Mouse (Mus musculus): ENCODE data around the gene Hectd2. TPM values are rescaled to one million over a fixed set of nuclear protein-coding genes. Genes with fewer than 3 reads are reported as not detected.

Gene Hectd2
- total and polyA plus RNA-seq, 3 experiments: 0.12 to 2.0 TPM; not detected in 1

DNA sequence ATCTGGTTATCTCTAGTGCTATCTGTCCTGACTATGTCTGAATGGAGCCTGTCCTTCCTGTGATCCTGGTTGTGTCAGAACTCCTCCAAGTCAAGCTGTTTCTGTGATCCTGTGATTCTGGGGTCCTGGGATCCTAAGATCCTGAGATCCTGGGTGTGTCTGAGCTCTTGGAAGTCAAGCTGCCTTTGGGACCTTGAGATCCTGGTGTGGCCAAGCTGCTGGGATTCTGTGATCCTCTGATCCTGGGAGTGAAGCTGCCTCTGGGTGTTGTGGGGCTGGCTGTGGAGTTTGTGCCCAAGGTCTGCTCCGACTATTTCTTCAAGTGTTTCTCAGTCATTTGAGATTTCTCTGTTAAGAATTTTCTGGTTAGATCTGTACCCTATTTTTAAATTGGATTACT is 98.2 kb downstream of the Hectd2 start:
- Histone ChIP-seq H3K4me3 (ENCODE audit: control insufficient read depth in 1 of 2, insufficient read depth in 1 of 2, low read depth in 2 of 2, low read length in 2 of 2) (no peak overlapping the region), H3K27me3 (ENCODE audit: control insufficient read depth in 1 of 2, insufficient read depth in 2 of 2, low read length in 2 of 2) (no peaks in the 10 kb centered on the region; a peak in 1 of 4 replicates), H3K9me3 (replicated peaks; ENCODE audit: insufficient read depth, low read length) (no peaks in the 10 kb centered on the region), H3K79me2 (ENCODE audit: control insufficient read depth, insufficient read depth, low read length, poor library complexity) (no peaks in the 10 kb centered on the region), H3K4me1 (ENCODE audit: control insufficient read depth in 1 of 2, insufficient read depth in 2 of 2, low read length in 2 of 2) (no peaks in the 10 kb centered on the region), H3K27ac (ENCODE audit: control insufficient read depth, low read depth, low read length) (no peak overlapping the region), H3K36me3 (ENCODE audit: control insufficient read depth in 1 of 2, insufficient read depth in 2 of 2, low read length in 2 of 2) (no peaks in the 10 kb centered on the region), H3K9ac (ENCODE audit: control insufficient read depth, low read depth, low read length, poor library complexity, severe bottlenecking) (no peak overlapping the region)
- DNase-seq (ENCODE audit: low read depth, low spot score): no peak
- TF ChIP-seq BHLHE40 (IDR thresholded peaks at IDR 0.05; ENCODE audit: borderline replicate concordance, low read depth, low read length) (no peak), MAX (IDR thresholded peaks at IDR 0.05; ENCODE audit: low read length) (no peak), NRF1 (IDR thresholded peaks at IDR 0.05; ENCODE audit: insufficient read depth, low read depth, low read length, poor library complexity, severe bottlenecking) (no peak), MYB (IDR thresholded peaks at IDR 0.05; ENCODE audit: low read depth, low read length) (no peak), UBTF (IDR thresholded peaks at IDR 0.05; ENCODE audit: borderline replicate concordance, insufficient read depth, low read depth, low read length) (no peak), POLR2AphosphoS5 (IDR thresholded peaks at IDR 0.05; ENCODE audit: borderline replicate concordance, low read depth, low read length) (no peak), NELFE (IDR thresholded peaks at IDR 0.05; ENCODE audit: low read depth, low read length) (no peak), SMC3 (IDR thresholded peaks at IDR 0.05; ENCODE audit: low read depth, low read length) (no peak), ZKSCAN1 (IDR thresholded peaks at IDR 0.05; ENCODE audit: low read depth, low read length) (no peak), USF2 (IDR thresholded peaks at IDR 0.05; ENCODE audit: borderline replicate concordance in 1 of 2, insufficient read depth in 1 of 2, low read depth in 1 of 2, low read length in 2 of 2) (no peak), GABPA (IDR thresholded peaks at IDR 0.05; ENCODE audit: low read depth, low read length) (no peak), GATA1 (IDR thresholded peaks at IDR 0.05; ENCODE audit: low read depth, low read length) (no peak), SIN3A (IDR thresholded peaks at IDR 0.05; ENCODE audit: low read length) (no peak), ZMIZ1 (IDR thresholded peaks at IDR 0.05; ENCODE audit: low read depth, low read length) (no peak), TAL1 (IDR thresholded peaks at IDR 0.05; ENCODE audit: low read length) (no peak), CTCF (IDR thresholded peaks at IDR 0.05 in 2 of 3, conservative IDR thresholded peaks at IDR 0.05 in 1 of 3; ENCODE audit: control insufficient read depth in 1 of 3, insufficient read depth in 1 of 3, low read depth in 2 of 3, low read length in 3 of 3, poor library complexity in 1 of 3, severe bottlenecking in 1 of 3) (no peak)

DNA sequence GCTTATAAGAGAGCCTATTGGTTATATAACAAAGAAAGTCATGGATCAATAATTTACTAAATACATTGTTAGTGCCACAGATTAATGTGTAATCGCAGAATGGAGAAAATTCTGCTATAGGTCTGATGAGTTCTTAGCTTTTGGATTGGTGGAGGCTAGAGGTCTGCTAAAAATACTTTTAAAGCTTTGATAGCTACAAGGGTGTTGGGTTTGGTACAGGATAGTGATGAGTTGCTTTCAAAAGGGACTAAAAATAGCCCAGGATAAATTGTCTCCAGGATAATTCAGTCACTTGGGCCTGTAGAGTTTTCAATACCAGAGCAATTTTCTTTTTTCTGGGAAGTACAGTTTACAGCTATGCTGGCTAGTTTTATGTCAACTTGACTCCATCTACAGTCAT is 108.3 kb downstream of the Hectd2 start:
- Histone ChIP-seq H3K27me3 (ENCODE audit: control insufficient read depth in 1 of 2, insufficient read depth in 2 of 2, low read length in 2 of 2) (no peaks in the 10 kb centered on the region; a peak in 1 of 4 replicates), H3K27ac (ENCODE audit: control insufficient read depth, low read depth, low read length) (no peak overlapping the region), H3K9me3 (replicated peaks; ENCODE audit: insufficient read depth, low read length) (no peaks in the 10 kb centered on the region), H3K79me2 (ENCODE audit: control insufficient read depth, insufficient read depth, low read length, poor library complexity) (no peaks in the 10 kb centered on the region), H3K4me1 (ENCODE audit: control insufficient read depth in 1 of 2, insufficient read depth in 2 of 2, low read length in 2 of 2) (no peaks in the 10 kb centered on the region), H3K36me3 (ENCODE audit: control insufficient read depth in 1 of 2, insufficient read depth in 2 of 2, low read length in 2 of 2) (no peaks in the 10 kb centered on the region), H3K4me3 (ENCODE audit: control insufficient read depth in 1 of 2, insufficient read depth in 1 of 2, low read depth in 2 of 2, low read length in 2 of 2) (no peak overlapping the region), H3K9ac (ENCODE audit: control insufficient read depth, low read depth, low read length, poor library complexity, severe bottlenecking) (no peak overlapping the region)
- no peak for DNase-seq (ENCODE audit: low read depth, low spot score)
- TF ChIP-seq RAD21 (IDR thresholded peaks at IDR 0.05; ENCODE audit: low read depth, low read length) (no peak), MXI1 (IDR thresholded peaks at IDR 0.05; ENCODE audit: low read depth, low read length) (no peak), MYB (IDR thresholded peaks at IDR 0.05; ENCODE audit: low read depth, low read length) (no peak), TCF12 (IDR thresholded peaks at IDR 0.05; ENCODE audit: low read depth, low read length) (no peak), POLR2A (IDR thresholded peaks at IDR 0.05; ENCODE audit: control insufficient read depth in 1 of 2, insufficient read depth in 1 of 2, low read depth in 1 of 2, low read length in 2 of 2, poor library complexity in 1 of 2) (no peak), MAFK (IDR thresholded peaks at IDR 0.05; ENCODE audit: borderline replicate concordance, low read depth, low read length) (no peak), POLR2AphosphoS5 (IDR thresholded peaks at IDR 0.05; ENCODE audit: borderline replicate concordance, low read depth, low read length) (no peak), CHD1 (IDR thresholded peaks at IDR 0.05; ENCODE audit: low read depth, low read length) (no peak), ETS1 (IDR thresholded peaks at IDR 0.05; ENCODE audit: low read depth, low read length) (no peak), SIN3A (IDR thresholded peaks at IDR 0.05; ENCODE audit: low read length) (no peak), NRF1 (IDR thresholded peaks at IDR 0.05; ENCODE audit: insufficient read depth, low read depth, low read length, poor library complexity, severe bottlenecking) (no peak), USF2 (IDR thresholded peaks at IDR 0.05; ENCODE audit: borderline replicate concordance in 1 of 2, insufficient read depth in 1 of 2, low read depth in 1 of 2, low read length in 2 of 2) (no peak), ZMIZ1 (IDR thresholded peaks at IDR 0.05; ENCODE audit: low read depth, low read length) (no peak), POLR2AphosphoS2 (IDR thresholded peaks at IDR 0.05; ENCODE audit: low read length) (no peak), GATA1 (IDR thresholded peaks at IDR 0.05; ENCODE audit: low read depth, low read length) (no peak), SMC3 (IDR thresholded peaks at IDR 0.05; ENCODE audit: low read depth, low read length) (no peak), CHD2 (IDR thresholded peaks at IDR 0.05; ENCODE audit: low read length) (no peak), MAX (IDR thresholded peaks at IDR 0.05; ENCODE audit: low read length) (no peak)
